Mouse (Mus musculus): ENCODE results near the gene Gm9844. TPM values are rescaled to one million over a fixed set of nuclear protein-coding genes. Genes with fewer than 3 reads are reported as not detected.
"Not testable (repeated sequence)": the region's sequence is repeated elsewhere in the genome, so short reads cannot be mapped to it uniquely, and the experiment has no call there.

Gene Gm9844
- 43.4 TPM in 1 of 2 replicates, not detected in the other for polyA plus RNA-seq (2011; ENCODE audit: insufficient read depth, insufficient read length, low replicate concordance, missing spikeins)

GRCm38 (mm10) chr7:24861913-24862312 is at the start of gene Gm9844:
Gm9844 (plus strand) TSS chr7:24862213.
- TF ChIP-seq POLR2A (IDR thresholded peaks at IDR 0.05; ENCODE audit: borderline replicate concordance, control insufficient read depth, low read depth, low read length), result no peak
- TF ChIP-seq CTCF (IDR thresholded peaks at IDR 0.05; ENCODE audit: control insufficient read depth, insufficient read depth, low read length), result no peak
- H3K27ac ChIP-seq (ENCODE audit: control insufficient read depth, insufficient read depth, low read depth, low read length, poor library complexity), result no peak within 1 kb of the TSS
- WGBS, result 85% methylated on average over 7 of the region's 7 CpGs
- H3K4me1 ChIP-seq (ENCODE audit: control insufficient read depth, insufficient read depth, low read length), result no peaks in the 10 kb centered on the region; the same call in none of the 2 replicates
- no peak within 1 kb of the TSS for H3K4me3 ChIP-seq (replicated peaks; ENCODE audit: control insufficient read depth, low read depth, low read length)

DNA sequence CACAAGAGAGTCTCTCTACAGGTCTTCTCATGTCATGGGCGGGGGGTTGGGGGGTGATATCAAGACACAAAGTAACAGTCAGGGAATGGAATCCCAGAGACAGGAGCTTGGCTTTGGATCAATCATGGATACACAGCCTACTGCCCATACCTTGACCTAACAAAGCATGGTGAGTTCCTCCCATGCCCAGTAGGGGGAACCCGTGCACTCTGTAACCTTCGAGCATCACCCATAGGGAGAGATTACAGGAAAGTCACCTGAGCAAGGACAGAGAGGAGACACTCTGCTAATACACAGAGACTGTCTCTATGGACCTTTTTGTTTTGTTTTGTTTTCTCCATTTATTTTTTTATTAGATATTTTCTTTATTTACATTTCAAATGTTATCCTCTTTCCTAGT is 44.5 kb upstream of the Gm9844 start:
- Histone ChIP-seq H3K4me3 (replicated peaks; ENCODE audit: control insufficient read depth, low read depth, low read length) (no peak overlapping the region), H3K27ac (ENCODE audit: control insufficient read depth, insufficient read depth, low read depth, low read length, poor library complexity) (no peak overlapping the region), H3K4me1 (ENCODE audit: control insufficient read depth, insufficient read depth, low read length) (peaks cover 3% of the 10 kb centered on the region; the same call in 1 of the 2 replicates)
- 0% methylated on average over 3 of the region's 3 CpGs for WGBS
- peak; percentile 97 for TF ChIP-seq CTCF (IDR thresholded peaks at IDR 0.05; ENCODE audit: control insufficient read depth, insufficient read depth, low read length)
- no peak for TF ChIP-seq POLR2A (IDR thresholded peaks at IDR 0.05; ENCODE audit: borderline replicate concordance, control insufficient read depth, low read depth, low read length)

- H3K4me1 ChIP-seq (ENCODE audit: control insufficient read depth, insufficient read depth, low read length), result peaks cover 3% of the 10 kb centered on the region; the same call in 1 of the 2 replicates
- no peak overlapping the region for H3K27ac ChIP-seq (ENCODE audit: control insufficient read depth, insufficient read depth, low read depth, low read length, poor library complexity)
- TF ChIP-seq CTCF (IDR thresholded peaks at IDR 0.05; ENCODE audit: control insufficient read depth, insufficient read depth, low read length) (no peak), POLR2A (IDR thresholded peaks at IDR 0.05; ENCODE audit: borderline replicate concordance, control insufficient read depth, low read depth, low read length) (no peak)
- no peak overlapping the region for H3K4me3 ChIP-seq (replicated peaks; ENCODE audit: control insufficient read depth, low read depth, low read length)
- 5% methylated on average over 7 of the region's 7 CpGs for WGBS
Measured at GRCm38 (mm10) chr7:24824452-24824851, 37.6 kb upstream of the Gm9844 start.

DNA sequence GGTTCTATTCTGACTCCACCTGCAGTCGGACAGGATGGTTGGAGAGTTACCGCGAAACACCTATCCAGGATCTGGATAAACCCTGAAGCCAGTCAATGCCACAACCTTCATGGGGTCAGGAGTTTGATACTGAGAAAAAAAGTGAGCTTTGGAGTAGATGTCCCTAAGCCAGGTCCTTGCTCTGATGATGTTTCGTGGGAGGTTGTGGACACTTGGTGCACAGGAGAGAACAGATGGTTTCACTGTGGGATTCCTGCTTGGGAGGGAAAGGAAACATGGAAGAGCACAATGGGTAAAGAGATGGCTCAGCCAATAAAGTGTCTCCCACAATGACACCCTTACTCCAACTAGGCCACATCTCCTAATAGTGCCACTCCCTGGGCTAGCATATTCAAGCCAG is 34.8 kb upstream of the Gm9844 start:
- H3K4me3 ChIP-seq (replicated peaks; ENCODE audit: control insufficient read depth, low read depth, low read length), result no peak overlapping the region
- TF ChIP-seq POLR2A (IDR thresholded peaks at IDR 0.05; ENCODE audit: borderline replicate concordance, control insufficient read depth, low read depth, low read length) (no peak), CTCF (IDR thresholded peaks at IDR 0.05; ENCODE audit: control insufficient read depth, insufficient read depth, low read length) (no peak)
- no peaks in the 10 kb centered on the region for H3K4me1 ChIP-seq (ENCODE audit: control insufficient read depth, insufficient read depth, low read length)
- H3K27ac ChIP-seq (ENCODE audit: control insufficient read depth, insufficient read depth, low read depth, low read length, poor library complexity), result no peak overlapping the region
- WGBS, result 82% methylated on average over 4 of the region's 4 CpGs

DNA sequence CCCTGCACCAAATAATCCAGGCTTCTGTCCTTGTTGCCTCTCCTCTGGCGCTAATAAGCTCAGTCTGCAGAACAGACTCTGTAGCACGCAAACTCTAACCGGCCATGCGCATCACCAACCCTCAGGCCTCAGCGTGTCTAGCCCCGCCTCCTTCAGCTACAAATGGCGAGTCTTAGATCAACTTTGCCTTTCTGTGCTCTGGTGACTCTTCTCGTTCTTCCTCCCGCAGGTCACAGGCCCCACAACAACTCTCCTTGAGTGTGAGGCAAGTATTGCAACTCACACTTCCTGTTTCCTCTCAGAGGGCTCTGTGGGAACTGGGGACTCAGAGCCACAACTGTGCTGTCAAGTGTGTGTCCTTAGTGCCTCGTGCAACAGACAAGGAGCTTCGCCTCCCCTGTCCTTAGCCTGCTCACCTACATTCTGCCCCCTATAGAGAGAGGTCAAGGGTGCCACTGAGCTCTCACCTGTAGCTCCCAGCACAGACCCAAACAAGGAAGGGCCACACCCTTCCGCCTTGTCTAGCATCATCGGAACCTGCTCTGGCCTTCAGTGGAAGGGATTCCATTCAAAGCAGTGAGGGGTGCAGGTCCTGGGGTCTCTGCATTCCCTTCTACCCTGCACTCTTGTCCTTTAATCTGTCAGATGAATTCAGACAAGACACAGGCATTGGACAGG is 23.1 kb upstream of the Gm9844 start:
- peak overlapping the region; percentile 85 for H3K27ac ChIP-seq (ENCODE audit: control insufficient read depth, insufficient read depth, low read depth, low read length, poor library complexity)
- not testable (repeated sequence) for H3K4me3 ChIP-seq (replicated peaks; ENCODE audit: control insufficient read depth, low read depth, low read length)
- WGBS, result 20% methylated on average over 13 of the region's 13 CpGs

DNA sequence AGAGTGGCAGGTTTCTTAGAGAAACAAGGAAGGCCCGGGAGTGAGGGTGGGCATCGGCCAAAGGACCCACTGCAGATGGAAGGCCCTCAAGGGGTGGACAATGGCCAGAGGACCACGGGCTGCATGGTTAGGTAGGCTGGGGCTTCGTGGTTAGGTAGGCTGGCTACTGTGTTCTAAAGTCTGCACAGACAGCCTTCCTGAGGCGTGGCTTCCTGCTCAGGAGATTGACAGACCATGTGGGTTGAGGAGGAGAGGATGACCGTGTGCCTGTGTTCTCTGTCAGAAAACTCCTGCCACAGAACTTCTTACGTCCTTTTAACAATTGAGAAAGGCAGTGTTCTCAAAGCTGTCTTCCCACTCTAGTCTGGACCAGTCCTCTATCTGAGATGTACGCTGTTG is 22.6 kb upstream of the Gm9844 start:
- Histone ChIP-seq H3K4me1 (ENCODE audit: control insufficient read depth, insufficient read depth, low read length) (peaks cover 2% of the 10 kb centered on the region; the same call in 1 of the 2 replicates), H3K27ac (ENCODE audit: control insufficient read depth, insufficient read depth, low read depth, low read length, poor library complexity) (peak overlapping the region; percentile 85), H3K4me3 (replicated peaks; ENCODE audit: control insufficient read depth, low read depth, low read length) (no peak overlapping the region)
- TF ChIP-seq CTCF (IDR thresholded peaks at IDR 0.05; ENCODE audit: control insufficient read depth, insufficient read depth, low read length), result no peak
- no peak for TF ChIP-seq POLR2A (IDR thresholded peaks at IDR 0.05; ENCODE audit: borderline replicate concordance, control insufficient read depth, low read depth, low read length)
- WGBS, result 28% methylated on average over 8 of the region's 8 CpGs

More for the DNA sequence above, 23.1 kb upstream of the Gm9844 start:
- H3K4me1 ChIP-seq (ENCODE audit: control insufficient read depth, insufficient read depth, low read length), result not testable (repeated sequence)

GRCm38 (mm10) chr7:24840331-24840730 is 21.7 kb upstream of the Gm9844 start:
- 79% methylated on average over 3 of the region's 3 CpGs for WGBS
- no peak overlapping the region for H3K27ac ChIP-seq (ENCODE audit: control insufficient read depth, insufficient read depth, low read depth, low read length, poor library complexity)
- peaks cover 4% of the 10 kb centered on the region for H3K4me1 ChIP-seq (ENCODE audit: control insufficient read depth, insufficient read depth, low read length)
- TF ChIP-seq CTCF (IDR thresholded peaks at IDR 0.05; ENCODE audit: control insufficient read depth, insufficient read depth, low read length) (no peak), POLR2A (IDR thresholded peaks at IDR 0.05; ENCODE audit: borderline replicate concordance, control insufficient read depth, low read depth, low read length) (no peak)
- H3K4me3 ChIP-seq (replicated peaks; ENCODE audit: control insufficient read depth, low read depth, low read length), result no peak overlapping the region

DNA sequence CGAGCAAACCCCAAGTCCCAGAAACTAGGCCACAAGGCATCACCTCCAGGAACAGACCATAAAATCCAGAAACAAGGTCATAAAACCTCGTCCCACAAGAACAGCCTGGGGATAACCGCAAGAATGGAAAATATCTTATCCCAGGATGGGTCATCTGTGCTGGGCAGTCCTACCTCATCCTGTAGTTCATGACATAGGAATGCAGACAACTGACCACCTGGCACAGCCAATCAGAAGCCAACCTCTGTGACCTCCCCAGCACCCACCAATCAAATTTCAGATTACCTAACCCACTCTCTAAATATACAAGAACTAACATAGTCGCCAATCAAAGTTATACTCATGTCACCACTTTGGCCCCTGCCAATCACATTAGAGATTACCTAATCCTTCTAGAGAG is 21.0 kb upstream of the Gm9844 start:
- 76% methylated on average over 4 of the region's 4 CpGs for WGBS
- no peak overlapping the region for H3K4me3 ChIP-seq (replicated peaks; ENCODE audit: control insufficient read depth, low read depth, low read length)

GRCm38 (mm10) chr7:24844144-24844543 is 17.9 kb upstream of the Gm9844 start:
- no peak for TF ChIP-seq POLR2A (IDR thresholded peaks at IDR 0.05; ENCODE audit: borderline replicate concordance, control insufficient read depth, low read depth, low read length)
- 60% methylated on average over 5 of the region's 5 CpGs for WGBS
- Histone ChIP-seq H3K27ac (ENCODE audit: control insufficient read depth, insufficient read depth, low read depth, low read length, poor library complexity) (no peak overlapping the region), H3K4me1 (ENCODE audit: control insufficient read depth, insufficient read depth, low read length) (peaks cover 2% of the 10 kb centered on the region), H3K4me3 (replicated peaks; ENCODE audit: control insufficient read depth, low read depth, low read length) (no peak overlapping the region)

More for the DNA sequence above, 21.0 kb upstream of the Gm9844 start:
- no peak overlapping the region for H3K27ac ChIP-seq (ENCODE audit: control insufficient read depth, insufficient read depth, low read depth, low read length, poor library complexity)
- TF ChIP-seq POLR2A (IDR thresholded peaks at IDR 0.05; ENCODE audit: borderline replicate concordance, control insufficient read depth, low read depth, low read length) (no peak), CTCF (IDR thresholded peaks at IDR 0.05; ENCODE audit: control insufficient read depth, insufficient read depth, low read length) (no peak)
- peaks cover 4% of the 10 kb centered on the region for H3K4me1 ChIP-seq (ENCODE audit: control insufficient read depth, insufficient read depth, low read length)

All from bone marrow, adult 2 months (tissue).